Mouse (Mus musculus) heart, postnatal 4 days (tissue): ENCODE measurements around the gene Daw1. TPM values are rescaled to one million over a fixed set of nuclear protein-coding genes. Genes with fewer than 3 reads are reported as not detected.

ENCODE experiments used
- DNase-seq: peaks from one replicate; pipeline ENCODE4 v3.0.0; 2021
- total RNA-seq, 2 experiments: library from RNA; stranded (reverse); gene quantifications; 2 replicates each; pipeline ENCODE4 v1.2.3; 2021

Gene Daw1
- total RNA-seq, 2 experiments from 2014 or later, result not detected

DNA sequence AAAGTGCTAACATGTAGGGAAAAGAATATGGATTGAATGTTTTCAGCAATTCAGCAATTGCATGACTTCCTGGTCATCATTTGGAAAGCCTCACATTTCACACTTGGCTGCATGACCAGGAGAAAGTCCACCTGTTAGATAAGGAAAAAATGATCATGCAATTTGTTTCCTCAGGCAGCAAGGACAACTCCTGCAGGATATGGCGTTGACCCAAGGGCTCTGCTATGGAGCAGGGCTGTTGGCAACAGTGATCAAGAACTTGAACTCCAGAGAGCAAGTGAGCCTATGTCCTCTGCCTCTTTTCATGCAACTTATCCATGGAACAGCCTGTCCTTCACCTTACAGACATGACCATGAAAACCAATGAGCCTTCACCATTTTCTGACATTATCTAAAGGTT lies 50.4 kb downstream of the Daw1 start:
- DNase-seq, result no peak

DNA sequence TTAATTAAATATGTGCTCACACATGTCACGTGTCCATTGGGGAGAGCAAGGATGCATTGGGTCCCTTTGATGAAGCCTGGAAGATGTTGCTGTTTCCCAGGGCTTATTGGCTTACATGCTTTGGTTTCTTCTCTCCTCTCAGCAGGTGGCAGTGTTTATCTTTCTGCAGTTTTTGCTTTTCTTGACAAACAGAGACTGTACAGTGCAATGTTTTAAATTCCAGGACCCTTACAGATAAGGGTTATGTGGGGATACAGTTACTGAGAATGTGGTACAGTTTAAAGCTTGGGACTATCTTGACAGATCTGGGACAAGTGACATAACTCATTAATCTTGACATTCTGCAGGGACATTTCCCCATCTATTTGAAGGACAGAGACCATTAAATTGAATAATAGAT lies 58.7 kb downstream of the Daw1 start:
- DNase-seq, result no peak

DNA sequence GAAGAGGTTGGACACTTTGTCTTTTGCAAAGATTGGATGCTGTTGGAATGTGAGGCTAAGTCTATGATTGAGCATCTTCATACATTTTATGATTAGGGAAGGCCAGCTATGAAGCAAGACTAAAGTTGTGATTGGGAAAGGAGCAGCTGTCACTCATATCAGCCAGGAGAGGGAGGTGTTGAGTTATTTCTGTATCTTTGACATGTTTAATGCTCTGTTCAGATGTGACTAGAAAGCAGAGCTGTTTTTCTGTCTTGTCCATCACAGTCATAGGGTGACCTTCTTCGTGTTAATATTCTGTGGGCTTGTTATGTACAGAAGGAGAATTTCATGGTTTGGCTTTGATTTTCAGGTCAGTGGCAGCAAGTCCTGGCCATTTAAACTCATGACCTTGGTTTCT lies 63.5 kb downstream of the Daw1 start:
- no peak for DNase-seq

DNA sequence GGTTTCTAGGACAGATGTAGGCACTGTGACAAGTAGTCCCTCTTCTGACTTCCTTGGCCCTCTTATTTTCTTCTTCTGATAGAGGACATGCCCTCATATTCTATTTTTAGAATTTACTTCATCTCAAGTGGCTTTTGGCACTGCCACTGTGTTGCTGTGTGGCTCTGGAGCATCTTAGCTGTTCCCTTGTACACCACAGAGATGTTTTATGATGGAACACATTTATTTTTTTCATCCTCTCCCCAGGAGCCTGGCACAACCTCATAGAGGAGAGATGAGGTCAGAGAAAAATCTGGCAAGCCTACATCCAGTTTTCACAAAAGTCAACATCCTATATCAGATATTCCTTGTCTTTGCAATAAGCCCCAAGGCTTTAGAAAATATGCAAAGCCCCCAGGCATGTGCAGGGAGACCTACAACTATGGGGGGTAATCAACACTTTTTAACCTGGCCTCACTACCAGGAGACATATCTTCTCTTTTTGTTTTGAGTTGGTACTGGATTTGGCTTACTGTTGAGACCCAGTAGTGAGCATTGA lies 64.9 kb downstream of the Daw1 start:
- DNase-seq, result no peak

DNA sequence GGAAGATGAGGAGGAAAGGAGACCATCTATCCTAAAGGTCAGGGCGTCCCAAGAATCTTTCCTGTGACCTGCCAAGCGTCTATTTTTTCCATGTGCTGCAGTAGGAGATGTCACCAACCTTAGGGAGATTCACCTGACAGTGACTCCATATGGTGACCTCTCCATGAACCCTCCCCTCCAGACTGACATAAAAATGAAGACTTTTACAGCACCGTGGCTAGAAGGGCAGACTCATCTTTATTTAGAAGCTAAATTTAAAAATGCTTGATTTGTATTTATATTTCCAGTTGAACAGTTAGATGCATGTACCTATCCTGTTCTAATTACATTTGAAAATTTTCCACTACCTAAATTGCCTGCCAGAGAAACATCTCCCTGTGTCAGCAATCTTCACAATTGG lies 68.4 kb downstream of the Daw1 start:
- no peak for DNase-seq

DNA sequence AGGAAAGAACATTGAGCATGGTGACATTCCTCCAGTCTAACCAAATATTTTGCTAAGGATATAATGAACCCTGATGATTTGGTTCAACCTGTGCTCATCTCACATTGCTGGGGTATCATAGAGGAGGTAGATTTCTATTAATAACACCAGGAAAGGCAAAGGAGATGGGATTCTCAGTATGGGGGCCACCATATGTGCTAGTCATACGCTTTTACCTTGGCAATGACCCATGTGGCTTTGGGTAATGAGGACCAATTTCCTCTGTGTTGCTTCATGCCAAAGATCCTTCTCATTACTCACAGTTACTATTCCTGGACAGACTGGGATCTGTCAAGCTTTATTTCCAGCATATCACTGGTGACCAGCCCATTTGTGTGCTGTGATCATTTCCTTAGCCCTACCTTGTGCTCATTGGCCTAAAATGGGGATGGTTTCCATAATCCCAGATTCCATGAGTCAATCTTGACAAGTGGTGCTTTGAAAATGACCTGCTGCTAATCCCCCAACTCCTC lies 88.7 kb downstream of the Daw1 start:
- no peak for DNase-seq

DNA sequence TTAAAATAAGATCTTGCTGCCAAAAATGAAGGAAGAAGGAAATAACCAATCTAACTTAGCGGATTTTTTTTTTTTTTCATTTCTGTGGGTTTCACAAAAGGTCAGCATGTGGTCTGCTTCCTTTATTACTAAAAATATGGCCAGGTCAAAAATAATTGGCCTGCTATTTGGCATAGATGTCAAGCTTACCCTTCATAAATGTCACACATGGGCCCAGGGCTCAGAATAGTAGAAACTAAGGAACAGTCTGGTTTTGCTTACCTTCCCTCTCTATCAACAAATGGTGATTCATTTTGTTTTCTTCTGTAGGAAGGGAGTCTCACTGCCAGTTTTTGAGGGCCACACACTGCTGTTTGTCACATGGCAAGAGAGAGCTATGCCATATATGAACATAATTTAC lies 92.2 kb downstream of the Daw1 start:
- DNase-seq, result no peak

Other genes starting within 250 kb of the Daw1 start
- gene A030005L19Rik, start 246.4 kb upstream of the Daw1 start, total RNA-seq, result under 1 TPM; 0.36 to 0.56 TPM
- not detected for gene A030014E15Rik, start 234.8 kb upstream of the Daw1 start, total RNA-seq
- not detected for gene Gm6217, start 228.4 kb upstream of the Daw1 start, total RNA-seq
- not detected for gene A030003K21Rik, start 216.4 kb upstream of the Daw1 start, total RNA-seq
- not detected for gene Gm7544, start 203.7 kb upstream of the Daw1 start, total RNA-seq
- not detected for gene Gm47955, start 199.5 kb upstream of the Daw1 start, total RNA-seq
- gene Gm47959, start 159.2 kb upstream of the Daw1 start, total RNA-seq, result not detected
- 1 to 10 TPM in 1 of 2 experiments, under 1 TPM in 1; 0.83 to 1.5 TPM for gene Slc19a3, start 121.3 kb upstream of the Daw1 start, total RNA-seq
- not detected for gene Krtap28-10, start 117.3 kb upstream of the Daw1 start, total RNA-seq
- gene Gm47969, start 114.8 kb upstream of the Daw1 start, total RNA-seq, result not detected
- not detected for gene A030005K14Rik, start 100.4 kb upstream of the Daw1 start, total RNA-seq
- not detected for gene Krtap28-13, start 98.8 kb upstream of the Daw1 start, total RNA-seq
- not detected for gene Ccl20, start 43.0 kb upstream of the Daw1 start, total RNA-seq
- gene Sphkap, start 248.4 kb downstream of the Daw1 start, total RNA-seq, result 1 to 10 TPM; 4.5 to 4.9 TPM